Mouse (Mus musculus) spleen, postnatal 36 days (tissue): ENCODE measurements around the gene Pon3.

Experiments
- DNase-seq, 2 experiments: peaks; one replicate each; pipeline ENCODE4 v3.0.0; 2022; ENCODE audit warnings: low spot score in 2 of 2, mixed read lengths in 1 of 2

Pon3 gene

DNA sequence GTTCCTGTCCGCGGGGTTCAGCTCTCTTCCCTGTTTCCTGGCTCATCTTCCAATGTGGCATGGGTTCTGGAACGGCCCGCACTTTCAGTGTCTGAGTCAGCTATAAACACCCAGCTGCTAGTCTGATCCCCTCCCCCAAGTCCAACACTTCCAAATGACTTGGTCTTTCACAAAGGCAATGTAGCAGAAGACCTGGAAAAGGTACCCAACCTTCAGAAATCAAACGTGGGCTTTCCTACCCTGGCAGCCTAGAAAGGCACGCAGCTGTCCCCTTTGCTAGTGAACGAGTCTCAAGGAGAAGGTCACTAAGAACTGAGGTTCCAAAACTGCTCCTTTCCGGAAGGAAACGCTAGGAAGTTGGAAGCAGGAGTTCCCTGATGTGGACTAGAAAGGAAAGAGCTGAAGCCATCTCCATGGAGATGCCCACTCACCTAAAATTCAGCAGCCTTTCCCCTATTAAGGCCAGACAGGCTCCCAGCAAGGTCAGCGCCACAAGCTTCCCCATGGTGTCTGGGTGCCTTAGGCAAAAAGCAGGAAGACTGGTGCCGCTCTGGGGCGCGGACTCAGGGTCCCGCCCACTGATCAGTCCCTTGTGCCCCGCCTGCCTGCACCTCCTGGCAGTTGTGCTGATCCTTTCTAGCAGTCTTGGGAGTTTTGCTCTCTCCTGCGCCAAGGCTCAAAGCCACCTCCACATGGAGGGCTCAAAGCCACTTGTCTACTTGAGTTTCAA lies at the start of gene Pon3:
Gene Pon3, minus strand, starts transcription at position 565 of the 730 bp plus-strand sequence.
- DNase-seq = peak; percentile 56 to 60

DNA sequence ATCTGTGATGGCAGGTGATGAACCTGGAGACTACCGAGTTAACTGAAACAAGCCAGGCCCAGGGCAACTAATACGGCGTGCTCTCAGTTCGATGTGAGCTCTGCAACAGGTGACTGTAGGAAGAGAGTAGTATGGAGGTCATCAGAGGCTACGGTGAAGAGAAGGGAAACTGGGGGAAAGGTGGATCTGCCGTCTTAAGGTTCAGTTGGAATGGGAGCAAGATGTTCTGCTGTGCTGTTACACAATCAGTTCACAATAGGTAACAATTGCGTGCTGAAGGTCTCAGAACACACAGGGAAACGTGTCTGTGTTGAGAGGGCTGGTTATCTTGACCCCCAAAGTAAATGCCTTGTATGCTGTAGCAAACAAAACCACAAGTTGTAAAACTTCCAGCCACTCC lies 48.9 kb upstream of the Pon3 start:
- no peak for DNase-seq

DNA sequence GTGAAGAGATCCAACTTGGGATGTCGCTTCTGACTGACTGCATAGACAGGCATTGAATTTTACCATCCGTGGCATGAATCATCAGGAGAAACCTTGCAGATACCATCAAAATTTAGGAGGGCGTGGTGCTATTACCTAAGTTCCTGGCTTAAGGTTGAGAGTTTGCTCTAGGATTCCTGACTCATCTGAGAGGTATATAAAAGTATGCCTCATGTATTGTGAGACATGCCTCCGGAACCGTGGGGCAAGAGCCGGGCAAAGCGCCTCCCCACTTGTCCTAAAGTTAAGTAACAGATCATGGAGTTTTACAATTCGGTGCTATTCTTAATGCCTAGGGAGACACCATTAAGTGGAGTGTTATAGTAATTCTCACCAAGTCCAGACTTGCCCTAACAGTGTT lies 44.5 kb upstream of the Pon3 start:
- DNase-seq = no peak

- no peak for DNase-seq
Observed at GRCm38 (mm10) chr6:5299561-5299960, 43.5 kb upstream of the Pon3 start.

GRCm38 (mm10) chr6:5298092-5298554 lies 42.0 kb upstream of the Pon3 start, which contains the start of gene Pon2:
Pon2 (minus strand) TSS chr6:5298455.
- DNase-seq = peak; percentile 86

GRCm38 (mm10) chr6:5297321-5298091 lies 41.4 kb upstream of the Pon3 start:
- peak; percentile 74 to 80 for DNase-seq

DNA sequence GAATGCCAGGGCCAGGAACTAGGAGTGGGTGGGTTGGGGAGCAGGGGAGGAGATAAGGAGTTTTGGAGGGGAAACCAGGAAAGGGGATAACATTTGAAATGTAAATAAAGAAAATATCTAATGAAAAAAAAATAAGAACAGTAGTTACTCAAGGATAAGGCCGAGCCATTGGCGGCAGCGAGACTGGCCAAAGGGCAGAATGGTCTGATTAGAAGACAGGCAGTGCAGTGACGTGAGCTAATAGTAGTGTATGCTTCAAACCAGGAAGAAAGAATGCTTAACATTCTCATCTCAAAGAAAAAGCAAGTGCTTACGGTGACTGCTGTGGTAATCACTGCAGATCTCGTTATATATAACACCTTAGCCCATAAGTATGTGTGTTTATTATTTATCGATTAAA lies 40.0 kb upstream of the Pon3 start:
- DNase-seq = no peak

DNA sequence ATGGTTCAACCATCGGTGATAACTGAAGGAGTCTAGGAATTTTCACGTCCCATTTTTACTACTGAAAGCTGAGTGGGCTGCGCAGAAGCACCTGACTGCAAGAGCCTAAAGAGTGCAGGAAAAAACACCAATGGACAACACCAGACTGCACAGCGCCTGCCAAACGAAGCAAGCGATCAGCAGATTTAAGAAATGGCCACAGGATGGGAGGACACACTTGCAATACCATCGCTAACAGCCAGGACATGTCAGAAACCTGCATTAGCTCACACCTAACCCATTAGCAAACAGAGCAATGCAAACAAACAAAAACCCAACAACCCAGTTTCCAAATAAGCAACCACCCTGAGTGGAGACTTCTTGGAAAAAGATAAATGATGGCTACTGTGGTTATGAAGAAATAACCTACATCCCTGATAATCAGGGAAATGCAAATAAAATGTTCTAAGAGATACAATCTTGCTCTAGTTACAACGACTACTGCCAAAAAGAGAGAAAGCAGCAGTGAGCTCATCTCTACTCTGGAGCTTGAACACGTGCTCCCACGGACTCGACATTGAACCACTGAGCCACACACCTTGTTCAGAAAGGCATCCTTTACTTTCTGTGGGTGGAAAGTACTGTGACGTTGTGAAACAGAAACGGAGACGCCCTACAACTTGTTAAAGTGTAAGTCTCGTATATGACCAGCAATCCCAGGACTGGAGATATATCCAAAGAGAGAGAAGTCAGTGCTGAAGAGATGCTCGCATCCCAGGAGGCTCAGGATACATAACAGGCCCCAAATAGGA lies 38.8 kb upstream of the Pon3 start:
- no peak for DNase-seq

DNA sequence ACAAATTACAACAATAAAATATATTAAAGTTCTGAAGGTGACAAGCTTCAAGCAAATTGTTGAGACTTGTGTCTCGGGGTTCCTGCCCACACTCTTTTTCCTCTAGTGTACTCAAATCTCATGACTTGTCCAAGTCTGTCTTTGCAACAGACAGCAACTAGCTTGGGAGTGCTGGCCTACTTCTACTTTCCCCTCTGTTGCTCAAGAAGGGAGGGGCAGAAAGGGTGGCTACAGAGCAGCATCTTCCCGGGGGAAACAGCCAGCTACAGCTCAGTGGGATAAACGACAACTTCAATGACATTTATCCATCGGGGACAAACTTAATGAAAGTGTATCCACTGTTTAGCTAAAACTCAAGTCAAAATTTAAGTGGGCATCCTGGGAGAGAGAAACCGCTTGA lies 36.8 kb upstream of the Pon3 start:
- DNase-seq = no peak

GRCm38 (mm10) chr6:5291450-5291849 lies 35.4 kb upstream of the Pon3 start:
- peak; percentile 28 to 37 for DNase-seq

DNA sequence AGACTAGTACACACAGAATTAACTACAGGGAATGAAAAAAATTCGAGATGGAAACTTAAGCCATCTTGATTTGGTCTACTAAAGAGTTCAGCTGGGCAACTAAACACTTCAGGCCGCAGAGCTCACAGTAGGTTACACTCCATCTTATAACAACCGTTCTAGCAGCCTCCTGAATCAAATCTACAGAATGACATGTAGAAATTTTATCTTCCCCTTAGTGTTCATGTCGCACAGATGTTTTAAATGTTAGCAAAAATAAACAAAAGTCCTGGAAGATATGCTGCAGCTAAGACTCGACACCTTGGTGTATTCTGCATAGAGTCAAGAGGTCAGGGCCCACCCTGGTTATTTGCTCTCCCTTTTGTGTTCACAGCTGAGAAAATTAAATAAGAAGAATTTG lies 31.8 kb upstream of the Pon3 start:
- DNase-seq = no peak

DNA sequence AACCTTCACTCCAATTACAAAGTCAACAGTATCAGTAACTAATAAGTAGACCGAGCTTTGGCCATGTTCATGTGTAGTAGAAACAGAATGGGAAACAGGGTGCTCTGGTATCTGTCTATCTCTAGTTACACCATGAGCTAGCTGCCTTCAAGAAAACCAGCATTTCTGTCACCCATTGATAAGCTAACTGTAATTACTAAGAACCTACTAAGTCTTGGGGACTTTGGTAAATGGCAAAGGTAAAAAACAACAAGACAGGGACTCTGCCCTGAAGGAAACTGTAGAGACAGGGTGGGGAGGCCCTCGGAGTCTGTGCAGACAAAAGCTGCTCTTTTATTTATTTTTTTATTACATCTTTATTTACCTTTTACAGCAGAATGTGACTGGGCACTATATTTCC lies 31.3 kb upstream of the Pon3 start:
- peak in 1 of 2 experiments; percentile 24 for DNase-seq

- no peak for DNase-seq
Observed at GRCm38 (mm10) chr6:5282418-5282817, 26.3 kb upstream of the Pon3 start.

- DNase-seq = peak; percentile 24 to 40
Observed at GRCm38 (mm10) chr6:5280576-5281305, 24.7 kb upstream of the Pon3 start.

- no peak for DNase-seq
Observed at GRCm38 (mm10) chr6:5277972-5278371, 21.9 kb upstream of the Pon3 start.

GRCm38 (mm10) chr6:5269641-5270040 lies 13.6 kb upstream of the Pon3 start:
- DNase-seq = no peak

GRCm38 (mm10) chr6:5264793-5265192 lies 8.7 kb upstream of the Pon3 start:
- no peak for DNase-seq

DNA sequence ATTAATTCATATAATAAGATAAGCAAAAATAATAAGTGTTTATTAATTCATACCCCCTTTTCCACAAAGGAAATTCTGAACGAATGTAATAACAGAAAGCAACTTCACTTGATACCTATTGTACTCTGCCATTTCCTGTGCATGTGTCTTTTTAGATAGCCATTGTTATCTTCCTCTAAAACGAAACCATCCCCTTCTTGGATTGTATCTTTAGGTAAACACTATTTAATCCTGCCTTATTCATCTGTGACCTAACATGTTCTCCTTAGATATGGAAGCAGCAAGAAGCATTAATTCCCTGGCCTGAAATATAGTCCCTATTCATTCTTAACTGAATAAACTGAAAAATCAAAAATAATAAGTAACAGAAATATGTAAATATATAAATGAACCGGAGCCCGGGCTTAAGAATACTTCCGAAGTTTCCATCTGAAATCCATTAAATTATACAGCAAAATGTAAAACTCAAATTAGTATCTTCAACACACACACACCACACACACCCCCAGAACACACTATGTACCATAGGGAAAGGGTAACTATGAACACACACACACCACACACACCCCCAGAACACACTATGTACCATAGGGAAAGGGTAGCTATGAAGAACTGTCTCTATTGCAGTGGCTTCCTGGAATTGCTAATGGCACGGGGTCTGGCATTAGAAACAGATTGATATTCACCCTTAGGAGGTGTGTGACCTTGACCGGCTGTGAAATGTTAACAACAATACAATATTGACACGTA lies 7.3 kb upstream of the Pon3 start:
- DNase-seq = no peak

GRCm38 (mm10) chr6:5262322-5263249 lies 6.5 kb upstream of the Pon3 start:
- DNase-seq = no peak

- DNase-seq = no peak
Observed at GRCm38 (mm10) chr6:5255291-5255690, 795 bp downstream of the Pon3 start.
